In genomic region chr4:40064457-40064836, GRCm38 (mm10) we compare ENCODE assay signal across 14 mouse cellular contexts.
DNase-seq lines count a peak whose midpoint lies in the region; ATAC-seq and TF ChIP-seq lines count a peak whose summit lies in the region.
"Had no signal": no experiment of that assay in that cellular context is flagged by ENCODE, and none has a peak within 500 bp of the region (broad histone marks: within the 10 kb centered on the region; RNA-seq: fewer than 3 reads in every experiment).

No protein-coding gene starts in this region.

- 31% methylated on average over 9 of the region's 9 CpGs for WGBS in kidney, embryonic 16.5 days
- WGBS in kidney, adult 2 months, result 28% methylated on average over 9 of the region's 9 CpGs
- 48% methylated on average over 9 of the region's 9 CpGs for WGBS in forebrain, embryonic 15.5 days
- WGBS in neural tube, embryonic 11.5 days, result 55% methylated on average over 9 of the region's 9 CpGs

- no peak overlapping the region for H3K9ac ChIP-seq in kidney, embryonic 16.5 days (replicated peaks; ENCODE audit: low read length)
- no peak overlapping the region for H3K9ac ChIP-seq in forebrain, embryonic 15.5 days (replicated peaks)
- H3K9ac ChIP-seq in neural tube, embryonic 11.5 days (ENCODE audit: low read length), result no peak overlapping the region
- H3K9ac ChIP-seq: embryonic facial prominence, embryonic 12.5 days; limb, embryonic 13.5 days; lung, embryonic 14.5 days had no signal

- H3K4me2 ChIP-seq in kidney, embryonic 16.5 days (replicated peaks; ENCODE audit: low read depth, low read length), result no peak overlapping the region
- no peak overlapping the region for H3K4me2 ChIP-seq in forebrain, embryonic 15.5 days (replicated peaks)
- H3K4me2 ChIP-seq in neural tube, embryonic 11.5 days (ENCODE audit: low read depth), result no peak overlapping the region
- H3K4me2 ChIP-seq: embryonic facial prominence, embryonic 12.5 days; limb, embryonic 13.5 days; lung, embryonic 14.5 days; midbrain, embryonic 11.5 days had no signal

- H3K9me3 ChIP-seq in kidney, embryonic 16.5 days (ENCODE audit: low read length), result peaks cover 5% of the 10 kb centered on the region
- H3K9me3 ChIP-seq in forebrain, embryonic 15.5 days, result no peaks in the 10 kb centered on the region
- H3K9me3 ChIP-seq in neural tube, embryonic 11.5 days (ENCODE audit: control insufficient read depth, low read length), result no peaks in the 10 kb centered on the region
- H3K9me3 ChIP-seq: embryonic facial prominence, embryonic 12.5 days; heart, embryonic 10.5 days; limb, embryonic 13.5 days had no signal

- no peak overlapping the region for H3K27ac ChIP-seq in kidney, embryonic 16.5 days (ENCODE audit: low read length)
- H3K27ac ChIP-seq in kidney, adult 2 months (ENCODE audit: insufficient read depth, low read depth, low read length), result no peak overlapping the region
- peak overlapping the region; percentile 27 for H3K27ac ChIP-seq in forebrain, embryonic 15.5 days (replicated peaks)
- no peak overlapping the region for H3K27ac ChIP-seq in neural tube, embryonic 11.5 days (ENCODE audit: low read depth, low read length)
- H3K27ac ChIP-seq: embryonic facial prominence, embryonic 12.5 days; heart, embryonic 10.5 days; limb, embryonic 13.5 days had no signal

- H3K27me3 ChIP-seq in kidney, embryonic 16.5 days (ENCODE audit: insufficient read depth, low read length), result no peaks in the 10 kb centered on the region
- H3K27me3 ChIP-seq in kidney, adult 2 months (replicated peaks; ENCODE audit: control insufficient read depth, insufficient read depth, low read length), result no peaks in the 10 kb centered on the region
- H3K27me3 ChIP-seq in forebrain, embryonic 15.5 days, result no peaks in the 10 kb centered on the region
- no peaks in the 10 kb centered on the region for H3K27me3 ChIP-seq in neural tube, embryonic 11.5 days (ENCODE audit: control insufficient read depth, insufficient read depth, low read length)
- H3K27me3 ChIP-seq: embryonic facial prominence, embryonic 12.5 days; limb, embryonic 13.5 days had no signal

- TF ChIP-seq CTCF in kidney, adult 2 months (conservative IDR thresholded peaks at IDR 0.05; ENCODE audit: insufficient read depth, insufficient read length, low read depth, low read length), result no peak

- H3K4me3 ChIP-seq in kidney, embryonic 16.5 days (ENCODE audit: low read length), result no peak overlapping the region
- no peak overlapping the region for H3K4me3 ChIP-seq in kidney, adult 2 months (ENCODE audit: insufficient read depth, low read depth, low read length)
- no peak overlapping the region for H3K4me3 ChIP-seq in forebrain, embryonic 15.5 days
- H3K4me3 ChIP-seq in neural tube, embryonic 11.5 days (ENCODE audit: low read depth, low read length), result no peak overlapping the region
- H3K4me3 ChIP-seq: embryonic facial prominence, embryonic 12.5 days; heart, embryonic 10.5 days; limb, embryonic 13.5 days had no signal

- no peak for DNase-seq in kidney, adult 2 months
- DNase-seq in embryo, embryonic 10.5 days (ENCODE audit: low spot score), result peak; percentile 33
- peak; percentile 16 for DNase-seq in neural tube, embryonic 11.5 days (ENCODE audit: low spot score)
- DNase-seq in right cerebral cortex, adult 18-20 months, result no peak
- no peak for DNase-seq in frontal cortex, postnatal 10 days (ENCODE audit: low spot score in 2 of 2)
- DNase-seq: adrenal gland, postnatal 25 days; layer of hippocampus, adult 9-11 months had no signal

- TF ChIP-seq POLR2A in kidney, adult 2 months (IDR thresholded peaks at IDR 0.05; ENCODE audit: low read depth, low read length), result no peak

- H3K4me1 ChIP-seq in kidney, embryonic 16.5 days (ENCODE audit: insufficient read depth, low read length), result peaks cover 14% of the 10 kb centered on the region; the same call in 1 of the 2 replicates
- no peaks in the 10 kb centered on the region for H3K4me1 ChIP-seq in kidney, adult 2 months (ENCODE audit: control insufficient read depth, insufficient read depth, low read length)
- H3K4me1 ChIP-seq in forebrain, embryonic 15.5 days, result 0 out of 2 replicates have a peak, but pooled peaks cover 3% of the 10 kb centered on the region
- H3K4me1 ChIP-seq in neural tube, embryonic 11.5 days (ENCODE audit: control insufficient read depth, insufficient read depth, low read length), result no peaks in the 10 kb centered on the region
- H3K4me1 ChIP-seq: embryonic facial prominence, embryonic 12.5 days; heart, embryonic 10.5 days; limb, embryonic 13.5 days had no signal

- no peaks in the 10 kb centered on the region for H3K36me3 ChIP-seq in kidney, embryonic 16.5 days (ENCODE audit: insufficient read depth, low read length)
- no peaks in the 10 kb centered on the region for H3K36me3 ChIP-seq in kidney, adult 2 months (ENCODE audit: control insufficient read depth, insufficient read depth, low read length)
- H3K36me3 ChIP-seq in forebrain, embryonic 15.5 days, result no peaks in the 10 kb centered on the region
- no peaks in the 10 kb centered on the region for H3K36me3 ChIP-seq in neural tube, embryonic 11.5 days (ENCODE audit: control insufficient read depth, insufficient read depth, low read length)
- H3K36me3 ChIP-seq: embryonic facial prominence, embryonic 12.5 days; heart, embryonic 10.5 days; limb, embryonic 13.5 days had no signal

- ATAC-seq in kidney, embryonic 16.5 days (ENCODE audit: low FRiP score, low TSS enrichment), result peak; percentile 90
- ATAC-seq in forebrain, embryonic 15.5 days (replicated peaks), result peak; percentile 93
- ATAC-seq in neural tube, embryonic 11.5 days (ENCODE audit: insufficient read depth, low FRiP score, low TSS enrichment), result no peak; the same call in 1 of the 2 replicates

Comparison
In these comparisons a context has a peak if more than half of its experiments do, and no peak if none do; other contexts are left out.
1. DNase-seq: peak in embryo, embryonic 10.5 days (single experiment) and neural tube, embryonic 11.5 days (single experiment); none in kidney, adult 2 months (single experiment), right cerebral cortex, adult 18-20 months (single experiment) and frontal cortex, postnatal 10 days (0 of 2).